Mouse (Mus musculus): ENCODE measurements at regions not wholly inside any gene's neighbourhood (a gene's known extent, or its start where the extent isn't known, plus 50 kb on each side); places are given as distances from the start of the nearest gene placed in this dataset.

DNA sequence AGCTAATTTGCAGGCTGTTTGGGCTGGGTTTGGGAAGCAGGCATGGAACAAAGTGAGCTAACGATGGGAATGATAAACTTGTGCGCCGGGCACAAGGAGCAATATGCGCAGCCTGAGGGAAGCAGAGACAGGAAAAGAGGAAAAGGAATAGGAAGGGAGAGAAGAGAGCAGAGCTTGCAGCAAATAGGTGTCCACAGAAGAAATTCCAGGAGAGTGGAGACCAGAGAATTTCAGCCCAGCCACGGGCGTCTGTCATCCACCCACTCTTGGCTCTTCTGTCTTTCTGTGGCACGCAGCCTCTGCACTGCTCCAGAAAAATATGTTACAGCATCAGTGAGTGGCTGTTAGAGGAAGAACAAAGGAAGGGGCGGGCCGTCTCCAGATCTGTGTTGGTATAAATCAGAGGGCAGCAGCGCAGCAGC lies 88.2 kb downstream of the Dyrk2 start:
- no peak for TF ChIP-seq CTCF (IDR thresholded peaks at IDR 0.05; ENCODE audit: low read depth, low read length)
- TF ChIP-seq POLR2A (IDR thresholded peaks at IDR 0.05; ENCODE audit: borderline replicate concordance, low read depth, low read length), result no peak
